Mouse (Mus musculus) G1E (cell line): ENCODE data around the gene Zzz3. TPM values are rescaled to one million over a fixed set of nuclear protein-coding genes. Genes with fewer than 3 reads are reported as not detected.

Source experiments
- ATAC-seq: 2 replicates; pipeline ENCODE4 v1.8.0; 2016; ENCODE audit warnings: mild to moderate bottlenecking; ENCODE audit not compliant: insufficient number of reproducible peaks, poor library complexity, low FRiP score, severe bottlenecking; ENCODE audit errors: extremely low read depth
- DNase-seq: peaks from one replicate; pipeline ENCODE4 v3.0.0; 2012; ENCODE audit warnings: low spot score
- H3K27me3 ChIP-seq: 2 replicates; pipeline ENCODE4 v1.6.1; 2012; ENCODE audit warnings: mild to moderate bottlenecking, low read length, inconsistent platforms; ENCODE audit not compliant: insufficient read depth
- H3K36me3 ChIP-seq: replicated peaks from 2 replicates; pipeline ENCODE3; 2012; ENCODE audit warnings: mild to moderate bottlenecking, inconsistent platforms
- H3K4me1 ChIP-seq: 2 replicates; pipeline ENCODE4 v1.6.1; 2012; ENCODE audit warnings: low read depth, low read length, inconsistent platforms, mixed read lengths; ENCODE audit not compliant: insufficient read depth
- H3K4me3 ChIP-seq: 2 replicates; pipeline ENCODE4 v1.5.1; 2012; ENCODE audit warnings: low read depth, mild to moderate bottlenecking, inconsistent platforms, low read length, moderate library complexity, mixed read lengths
- H3K9me3 ChIP-seq: replicated peaks from 2 replicates; pipeline ENCODE4 v1.6.1; 2012; ENCODE audit warnings: inconsistent platforms
- CTCF ChIP-seq: IDR thresholded peaks from 2 replicates; pipeline ENCODE4 v1.5.1; 2012; ENCODE audit warnings: low read depth, low read length, inconsistent platforms, mixed read lengths
- GATA1 ChIP-seq: IDR thresholded peaks from 2 replicates; pipeline ENCODE4 v1.6.1; 2012; ENCODE audit warnings: borderline replicate concordance, low read length, inconsistent platforms, mixed read lengths
- GATA2 ChIP-seq: IDR thresholded peaks from 2 replicates; pipeline ENCODE4 v1.6.1; 2012; ENCODE audit warnings: low read depth, low read length, inconsistent platforms, borderline replicate concordance
- POLR2AphosphoS5 ChIP-seq: IDR thresholded peaks from 2 replicates; pipeline ENCODE4 v1.6.1; 2012; ENCODE audit warnings: low read depth, low read length, inconsistent platforms; ENCODE audit not compliant: insufficient replicate concordance
- TAL1 ChIP-seq: conservative IDR thresholded peaks from 2 replicates; pipeline ENCODE4 v1.6.1; 2012; ENCODE audit warnings: low read depth, low read length, inconsistent platforms, mixed read lengths
- polyA plus RNA-seq: library from polyadenylated mRNA; stranded (reverse); fragments of >175 nt; gene quantifications from 2 replicates; pipeline ENCODE4 v1.2.3, GENCODE M21; 2012
- total RNA-seq, 2 experiments: library from RNA; stranded (forward) in 1 of 2; stranded (reverse) in 1 of 2; fragments of 200-1000 nt in 1 of 2; fragments of >200 nt in 1 of 2; fragmentation: Nextera tagmentation in 1 of 2; gene quantifications; 2 replicates each; pipeline ENCODE4 v1.2.3; 2014 to 2017

The Zzz3 gene
- total and polyA plus RNA-seq, 3 experiments: 14.3 to 85.5 (median 64.4) TPM

GRCm38 (mm10) chr3:152482182-152482581, 86.9 kb downstream of the Zzz3 start:
- no peaks in the 10 kb centered on the region for H3K9me3 ChIP-seq
- ATAC-seq (no peak), DNase-seq (no peak)
- peaks cover 20% of the 10 kb centered on the region for H3K4me1 ChIP-seq
- no peak overlapping the region for H3K4me3 ChIP-seq
- no peak for TF ChIP-seq GATA2
- TF ChIP-seq TAL1: no peak
- no peak for TF ChIP-seq GATA1
- TF ChIP-seq CTCF: no peak
- no peak for TF ChIP-seq POLR2AphosphoS5
- no peaks in the 10 kb centered on the region for H3K36me3 ChIP-seq
- peaks cover 9% of the 10 kb centered on the region; the same call in 1 of the 2 replicates for H3K27me3 ChIP-seq

- Histone ChIP-seq H3K36me3 (no peaks in the 10 kb centered on the region), H3K4me1 (peaks cover 4% of the 10 kb centered on the region), H3K9me3 (no peaks in the 10 kb centered on the region), H3K4me3 (no peak overlapping the region), H3K27me3 (peaks cover 6% of the 10 kb centered on the region; the same call in 1 of the 2 replicates)
- TF ChIP-seq CTCF: no peak
- no peak for TF ChIP-seq TAL1
- TF ChIP-seq POLR2AphosphoS5: no peak
- no peak for TF ChIP-seq GATA1
- TF ChIP-seq GATA2: no peak
- no peak for ATAC-seq
- no peak for DNase-seq
Measured at GRCm38 (mm10) chr3:152483800-152484199, 88.5 kb downstream of the Zzz3 start.

GRCm38 (mm10) chr3:152484206-152484605, 88.9 kb downstream of the Zzz3 start:
- DNase-seq (no peak), ATAC-seq (no peak)
- peaks cover 9% of the 10 kb centered on the region; the same call in 1 of the 2 replicates for H3K27me3 ChIP-seq
- no peaks in the 10 kb centered on the region for H3K36me3 ChIP-seq
- TF ChIP-seq TAL1: no peak
- no peak for TF ChIP-seq GATA2
- no peak for TF ChIP-seq GATA1
- no peaks in the 10 kb centered on the region for H3K9me3 ChIP-seq
- peaks cover 2% of the 10 kb centered on the region for H3K4me1 ChIP-seq
- no peak overlapping the region for H3K4me3 ChIP-seq

- TF ChIP-seq GATA1 (no peak), POLR2AphosphoS5 (no peak), CTCF (no peak), TAL1 (no peak), GATA2 (no peak)
- H3K4me1 ChIP-seq: no peaks in the 10 kb centered on the region
- no peak for ATAC-seq
Measured at GRCm38 (mm10) chr3:152488964-152489363, 93.7 kb downstream of the Zzz3 start.

GRCm38 (mm10) chr3:152490423-152490822, 95.2 kb downstream of the Zzz3 start:
- DNase-seq (no peak), ATAC-seq (no peak)
- H3K9me3 ChIP-seq: no peaks in the 10 kb centered on the region
- no peak overlapping the region for H3K4me3 ChIP-seq
- no peak for TF ChIP-seq POLR2AphosphoS5
- no peak for TF ChIP-seq GATA1
- no peak for TF ChIP-seq CTCF
- TF ChIP-seq GATA2: no peak
- TF ChIP-seq TAL1: no peak
- peaks cover 25% of the 10 kb centered on the region for H3K27me3 ChIP-seq
- H3K36me3 ChIP-seq: no peaks in the 10 kb centered on the region
- H3K4me1 ChIP-seq: no peaks in the 10 kb centered on the region

More at GRCm38 (mm10) chr3:152488964-152489363, 93.7 kb downstream of the Zzz3 start:
- no peaks in the 10 kb centered on the region for H3K36me3 ChIP-seq
- no peak for DNase-seq
- no peak overlapping the region for H3K4me3 ChIP-seq
- H3K9me3 ChIP-seq: no peaks in the 10 kb centered on the region
- peaks cover 21% of the 10 kb centered on the region; the same call in 1 of the 2 replicates for H3K27me3 ChIP-seq

GRCm38 (mm10) chr3:152492241-152492640, 97.0 kb downstream of the Zzz3 start:
- no peak for ATAC-seq
- H3K4me3 ChIP-seq: no peak overlapping the region
- peaks cover 27% of the 10 kb centered on the region for H3K27me3 ChIP-seq
- no peaks in the 10 kb centered on the region for H3K36me3 ChIP-seq
- no peaks in the 10 kb centered on the region for H3K9me3 ChIP-seq
- DNase-seq: no peak
- no peak for TF ChIP-seq POLR2AphosphoS5
- TF ChIP-seq GATA2: no peak
- no peak for TF ChIP-seq GATA1
- TF ChIP-seq TAL1: no peak
- TF ChIP-seq CTCF: no peak
- H3K4me1 ChIP-seq: no peaks in the 10 kb centered on the region
